Mouse (Mus musculus): ENCODE data around the gene Cd276. TPM values are rescaled to one million over a fixed set of nuclear protein-coding genes. Genes with fewer than 3 reads are reported as not detected.

The Cd276 gene
- polyA plus RNA-seq, 1 experiment from 2014 or later, result 38.5 TPM

DNA sequence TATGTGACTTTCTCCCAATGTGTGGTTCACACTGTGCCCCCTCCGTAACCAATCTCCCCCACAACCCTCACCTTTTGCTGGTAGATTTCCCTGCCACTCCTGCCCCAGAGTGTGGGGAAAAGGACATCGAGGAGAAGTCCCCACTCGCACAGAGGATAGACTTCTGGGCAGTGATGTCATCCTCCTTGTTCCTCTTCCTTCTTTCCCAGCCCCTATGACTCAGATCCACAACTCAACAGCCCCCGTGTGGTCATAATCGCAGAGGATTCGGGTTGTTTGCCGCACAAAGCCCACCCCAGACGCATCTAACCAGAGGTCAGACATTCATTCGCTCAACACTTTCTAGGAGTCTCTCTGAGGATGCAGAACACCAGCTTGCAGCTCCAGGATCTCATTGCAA lies 3.2 kb downstream of the Cd276 start:
- 74% methylated on average over 9 of the region's 9 CpGs for WGBS
- no peak overlapping the region for H3K4me2 ChIP-seq (replicated peaks; ENCODE audit: low read depth, low read length)
- H3K9me3 ChIP-seq (ENCODE audit: low read length), result no peaks in the 10 kb centered on the region
- H3K9ac ChIP-seq (replicated peaks; ENCODE audit: low read length), result no peak overlapping the region
- H3K36me3 ChIP-seq (ENCODE audit: insufficient read depth, low read length), result no peaks in the 10 kb centered on the region
- H3K27me3 ChIP-seq (ENCODE audit: insufficient read depth, low read length), result no peaks in the 10 kb centered on the region
- peaks cover 26% of the 10 kb centered on the region for H3K4me1 ChIP-seq (ENCODE audit: insufficient read depth, low read length)
- H3K4me3 ChIP-seq (ENCODE audit: low read length), result no peak overlapping the region
- H3K27ac ChIP-seq (ENCODE audit: low read length), result no peak overlapping the region
- ATAC-seq (ENCODE audit: low FRiP score, low TSS enrichment), result no peak

- H3K27ac ChIP-seq (ENCODE audit: low read length), result no peak overlapping the region
- no peak overlapping the region for H3K9ac ChIP-seq (replicated peaks; ENCODE audit: low read length)
- no peak for ATAC-seq (ENCODE audit: low FRiP score, low TSS enrichment)
- H3K9me3 ChIP-seq (ENCODE audit: low read length), result no peaks in the 10 kb centered on the region
- peaks cover 26% of the 10 kb centered on the region for H3K4me1 ChIP-seq (ENCODE audit: insufficient read depth, low read length)
- no peak overlapping the region for H3K4me2 ChIP-seq (replicated peaks; ENCODE audit: low read depth, low read length)
- WGBS, result 92% methylated on average over 6 of the region's 6 CpGs
- no peak overlapping the region for H3K4me3 ChIP-seq (ENCODE audit: low read length)
- H3K36me3 ChIP-seq (ENCODE audit: insufficient read depth, low read length), result no peaks in the 10 kb centered on the region
- H3K27me3 ChIP-seq (ENCODE audit: insufficient read depth, low read length), result no peaks in the 10 kb centered on the region
Observed at GRCm38 (mm10) chr9:58550928-58551327, 4.3 kb downstream of the Cd276 start.

DNA sequence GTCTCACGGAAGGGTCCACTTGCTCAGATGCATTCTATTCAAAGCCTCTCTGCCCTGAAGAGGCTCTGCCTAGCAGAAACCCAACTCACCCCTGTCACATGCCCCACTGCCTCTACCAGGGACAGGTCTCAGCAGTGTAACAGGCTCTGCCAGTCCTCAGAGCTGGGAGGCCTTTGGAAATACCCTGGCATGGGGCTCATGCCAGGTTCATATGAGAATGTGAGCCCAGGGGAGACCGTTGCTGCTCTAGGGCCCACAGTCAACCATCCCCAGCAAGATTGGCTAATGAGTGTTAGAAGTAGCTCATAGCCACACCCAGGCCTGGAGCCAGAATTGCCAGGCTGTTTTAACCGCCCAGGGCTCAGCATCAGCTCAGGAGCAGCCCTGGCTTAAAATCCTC lies 5.5 kb downstream of the Cd276 start:
- H3K9ac ChIP-seq (replicated peaks; ENCODE audit: low read length), result no peak overlapping the region
- ATAC-seq (ENCODE audit: low FRiP score, low TSS enrichment), result no peak
- no peaks in the 10 kb centered on the region for H3K36me3 ChIP-seq (ENCODE audit: insufficient read depth, low read length)
- no peak overlapping the region for H3K27ac ChIP-seq (ENCODE audit: low read length)
- 74% methylated on average over 3 of the region's 3 CpGs for WGBS
- no peak overlapping the region for H3K4me2 ChIP-seq (replicated peaks; ENCODE audit: low read depth, low read length)
- H3K9me3 ChIP-seq (ENCODE audit: low read length), result no peaks in the 10 kb centered on the region
- H3K4me3 ChIP-seq (ENCODE audit: low read length), result no peak overlapping the region
- H3K27me3 ChIP-seq (ENCODE audit: insufficient read depth, low read length), result no peaks in the 10 kb centered on the region
- H3K4me1 ChIP-seq (ENCODE audit: insufficient read depth, low read length), result peaks cover 22% of the 10 kb centered on the region

- Histone ChIP-seq H3K9me3 (ENCODE audit: low read length) (no peaks in the 10 kb centered on the region), H3K4me3 (ENCODE audit: low read length) (no peak overlapping the region), H3K9ac (replicated peaks; ENCODE audit: low read length) (no peak overlapping the region), H3K4me1 (ENCODE audit: insufficient read depth, low read length) (peaks cover 15% of the 10 kb centered on the region), H3K4me2 (replicated peaks; ENCODE audit: low read depth, low read length) (no peak overlapping the region), H3K27me3 (ENCODE audit: insufficient read depth, low read length) (no peaks in the 10 kb centered on the region), H3K36me3 (ENCODE audit: insufficient read depth, low read length) (no peaks in the 10 kb centered on the region), H3K27ac (ENCODE audit: low read length) (no peak overlapping the region)
- 61% methylated on average over 4 of the region's 4 CpGs for WGBS
- ATAC-seq (ENCODE audit: low FRiP score, low TSS enrichment), result no peak
Observed at GRCm38 (mm10) chr9:58548897-58549296, 6.3 kb downstream of the Cd276 start.

DNA sequence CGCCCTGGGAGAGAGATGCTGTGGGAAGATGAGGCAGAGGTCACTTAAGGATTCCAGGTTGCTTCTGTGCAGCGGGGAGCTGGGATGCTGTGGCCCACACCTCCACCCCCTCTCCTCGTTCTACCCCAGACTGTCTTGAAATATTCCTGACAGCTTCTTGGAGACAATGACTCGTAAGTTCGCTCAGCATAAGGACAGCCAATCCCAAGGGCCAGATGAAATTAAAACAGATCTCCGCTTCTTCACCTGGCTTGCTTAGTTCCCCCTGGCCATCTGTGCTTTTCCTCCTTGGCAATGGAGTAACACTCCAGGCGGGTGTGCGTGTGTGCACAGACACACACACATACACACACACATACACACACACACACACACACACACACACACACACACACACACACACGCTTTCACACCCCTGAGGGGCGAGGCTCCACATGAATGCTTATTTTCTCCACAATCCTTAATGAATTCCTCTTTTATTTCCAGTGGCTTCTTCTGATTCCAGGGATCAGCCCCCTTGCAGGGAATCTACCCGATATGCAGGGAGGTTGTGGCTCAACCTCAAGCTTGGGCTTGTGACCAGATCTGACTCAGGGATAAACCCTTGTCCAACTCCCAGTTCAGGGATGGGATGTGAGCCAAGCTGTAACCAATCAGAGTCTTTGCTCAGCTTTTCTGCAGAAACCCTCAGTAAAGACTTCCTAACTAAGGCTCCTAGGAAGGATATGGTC lies 8.4 kb downstream of the Cd276 start:
- Histone ChIP-seq H3K4me2 (replicated peaks; ENCODE audit: low read depth, low read length) (no peak overlapping the region), H3K4me1 (ENCODE audit: insufficient read depth, low read length) (peaks cover 17% of the 10 kb centered on the region), H3K36me3 (ENCODE audit: insufficient read depth, low read length) (no peaks in the 10 kb centered on the region), H3K4me3 (ENCODE audit: low read length) (no peak overlapping the region), H3K27me3 (ENCODE audit: insufficient read depth, low read length) (no peaks in the 10 kb centered on the region), H3K9me3 (ENCODE audit: low read length) (no peaks in the 10 kb centered on the region), H3K27ac (ENCODE audit: low read length) (no peak overlapping the region), H3K9ac (replicated peaks; ENCODE audit: low read length) (no peak overlapping the region)
- no peak for ATAC-seq (ENCODE audit: low FRiP score, low TSS enrichment)
- 87% methylated on average over 11 of the region's 11 CpGs for WGBS

DNA sequence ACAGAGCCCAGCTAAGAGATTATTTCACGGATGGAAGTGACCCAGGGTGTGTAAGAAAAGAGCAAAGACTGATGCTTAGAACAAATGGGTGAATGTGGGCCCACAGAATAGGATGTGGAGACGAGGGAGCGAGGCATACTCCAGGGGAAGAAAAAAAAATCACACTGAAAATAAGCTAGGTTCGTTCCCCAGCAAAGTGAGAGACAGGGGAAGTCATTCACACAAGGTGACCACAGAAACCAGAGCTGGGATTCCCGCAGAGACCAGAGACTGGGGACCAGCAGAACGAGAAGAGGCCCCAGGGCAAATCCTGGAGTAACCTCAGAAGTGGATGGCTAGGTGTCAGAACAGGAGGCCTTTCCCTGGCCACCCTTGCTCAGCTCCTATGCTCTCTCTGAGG lies 9.8 kb downstream of the Cd276 start:
- Histone ChIP-seq H3K36me3 (ENCODE audit: insufficient read depth, low read length) (no peaks in the 10 kb centered on the region), H3K4me3 (ENCODE audit: low read length) (no peak overlapping the region), H3K4me2 (replicated peaks; ENCODE audit: low read depth, low read length) (no peak overlapping the region), H3K27me3 (ENCODE audit: insufficient read depth, low read length) (no peaks in the 10 kb centered on the region), H3K9ac (replicated peaks; ENCODE audit: low read length) (no peak overlapping the region), H3K27ac (ENCODE audit: low read length) (no peak overlapping the region), H3K9me3 (ENCODE audit: low read length) (no peaks in the 10 kb centered on the region), H3K4me1 (ENCODE audit: insufficient read depth, low read length) (peaks cover 23% of the 10 kb centered on the region)
- WGBS, result 75% methylated on average over 6 of the region's 6 CpGs
- no peak for ATAC-seq (ENCODE audit: low FRiP score, low TSS enrichment)

DNA sequence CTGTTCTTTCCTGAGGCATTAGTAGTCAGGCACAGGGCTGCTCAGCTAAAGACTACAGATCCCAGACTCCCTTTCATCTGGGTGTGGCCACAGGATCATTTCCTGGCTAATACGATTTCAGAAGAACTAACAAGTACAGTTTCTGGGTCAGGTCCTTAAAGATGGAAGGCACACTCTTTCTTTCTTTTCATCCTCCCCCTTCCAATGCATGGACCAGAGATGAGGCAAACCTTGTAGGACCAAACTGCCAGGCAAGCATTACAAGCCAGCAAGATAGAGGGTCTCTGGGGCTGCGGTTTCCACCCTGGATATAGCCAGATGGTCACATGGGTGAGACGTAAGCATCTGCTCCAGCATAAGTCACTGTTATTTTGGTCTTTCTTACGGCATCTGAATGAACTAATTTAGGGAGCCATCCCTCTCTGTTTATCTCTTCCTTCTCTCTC lies 10.3 kb downstream of the Cd276 start:
- ATAC-seq (ENCODE audit: low FRiP score, low TSS enrichment), result no peak

GRCm38 (mm10) chr9:58541895-58542338 lies 13.3 kb downstream of the Cd276 start:
- WGBS, result 43% methylated on average over 6 of the region's 6 CpGs
- Histone ChIP-seq H3K9ac (replicated peaks; ENCODE audit: low read length) (no peak overlapping the region), H3K4me2 (replicated peaks; ENCODE audit: low read depth, low read length) (no peak overlapping the region), H3K27me3 (ENCODE audit: insufficient read depth, low read length) (no peaks in the 10 kb centered on the region), H3K36me3 (ENCODE audit: insufficient read depth, low read length) (peaks cover 16% of the 10 kb centered on the region), H3K4me3 (ENCODE audit: low read length) (no peak overlapping the region), H3K9me3 (ENCODE audit: low read length) (no peaks in the 10 kb centered on the region), H3K27ac (ENCODE audit: low read length) (peak overlapping the region; percentile 76), H3K4me1 (ENCODE audit: insufficient read depth, low read length) (peaks cover 14% of the 10 kb centered on the region)
- ATAC-seq (ENCODE audit: low FRiP score, low TSS enrichment), result peak; percentile 83

More for the DNA sequence above, 10.3 kb downstream of the Cd276 start:
- Histone ChIP-seq H3K36me3 (ENCODE audit: insufficient read depth, low read length) (no peaks in the 10 kb centered on the region), H3K9me3 (ENCODE audit: low read length) (no peaks in the 10 kb centered on the region), H3K4me1 (ENCODE audit: insufficient read depth, low read length) (peaks cover 23% of the 10 kb centered on the region), H3K27me3 (ENCODE audit: insufficient read depth, low read length) (no peaks in the 10 kb centered on the region), H3K4me3 (ENCODE audit: low read length) (no peak overlapping the region), H3K27ac (ENCODE audit: low read length) (no peak overlapping the region), H3K4me2 (replicated peaks; ENCODE audit: low read depth, low read length) (no peak overlapping the region; the same call in 1 of the 2 replicates), H3K9ac (replicated peaks; ENCODE audit: low read length) (no peak overlapping the region)
- WGBS, result 65% methylated on average over 4 of the region's 4 CpGs

GRCm38 (mm10) chr9:58539886-58540285 lies 15.4 kb downstream of the Cd276 start:
- no peak overlapping the region for H3K9ac ChIP-seq (replicated peaks; ENCODE audit: low read length)
- WGBS, result 48% methylated on average over 5 of the region's 5 CpGs
- H3K36me3 ChIP-seq (ENCODE audit: insufficient read depth, low read length), result peaks cover 19% of the 10 kb centered on the region
- no peak overlapping the region for H3K4me2 ChIP-seq (replicated peaks; ENCODE audit: low read depth, low read length)
- H3K4me1 ChIP-seq (ENCODE audit: insufficient read depth, low read length), result peaks cover 14% of the 10 kb centered on the region
- H3K4me3 ChIP-seq (ENCODE audit: low read length), result no peak overlapping the region
- no peak overlapping the region for H3K27ac ChIP-seq (ENCODE audit: low read length)
- H3K27me3 ChIP-seq (ENCODE audit: insufficient read depth, low read length), result no peaks in the 10 kb centered on the region
- H3K9me3 ChIP-seq (ENCODE audit: low read length), result no peaks in the 10 kb centered on the region
- ATAC-seq (ENCODE audit: low FRiP score, low TSS enrichment), result no peak

GRCm38 (mm10) chr9:58537774-58538173 lies 17.5 kb downstream of the Cd276 start:
- Histone ChIP-seq H3K4me3 (ENCODE audit: low read length) (no peak overlapping the region), H3K4me2 (replicated peaks; ENCODE audit: low read depth, low read length) (no peak overlapping the region), H3K4me1 (ENCODE audit: insufficient read depth, low read length) (peaks cover 14% of the 10 kb centered on the region), H3K27ac (ENCODE audit: low read length) (no peak overlapping the region), H3K9me3 (ENCODE audit: low read length) (no peaks in the 10 kb centered on the region), H3K9ac (replicated peaks; ENCODE audit: low read length) (no peak overlapping the region), H3K27me3 (ENCODE audit: insufficient read depth, low read length) (no peaks in the 10 kb centered on the region), H3K36me3 (ENCODE audit: insufficient read depth, low read length) (peaks cover 19% of the 10 kb centered on the region)
- WGBS, result 82% methylated on average over 3 of the region's 3 CpGs
- no peak for ATAC-seq (ENCODE audit: low FRiP score, low TSS enrichment)
